Mouse (Mus musculus) lung, postnatal 0 days (tissue): ENCODE data around the gene Gprc5b.

ENCODE experiments used
- CTCF ChIP-seq: IDR thresholded peaks from 2 replicates; pipeline ENCODE4 v1.5.1; 2016; ENCODE audit warnings: antibody characterized with exemption, mild to moderate bottlenecking
- EP300 ChIP-seq: IDR thresholded peaks from 2 replicates; pipeline ENCODE4 v1.6.1; 2016; ENCODE audit warnings: antibody characterized with exemption, mild to moderate bottlenecking, control low read depth

DNA sequence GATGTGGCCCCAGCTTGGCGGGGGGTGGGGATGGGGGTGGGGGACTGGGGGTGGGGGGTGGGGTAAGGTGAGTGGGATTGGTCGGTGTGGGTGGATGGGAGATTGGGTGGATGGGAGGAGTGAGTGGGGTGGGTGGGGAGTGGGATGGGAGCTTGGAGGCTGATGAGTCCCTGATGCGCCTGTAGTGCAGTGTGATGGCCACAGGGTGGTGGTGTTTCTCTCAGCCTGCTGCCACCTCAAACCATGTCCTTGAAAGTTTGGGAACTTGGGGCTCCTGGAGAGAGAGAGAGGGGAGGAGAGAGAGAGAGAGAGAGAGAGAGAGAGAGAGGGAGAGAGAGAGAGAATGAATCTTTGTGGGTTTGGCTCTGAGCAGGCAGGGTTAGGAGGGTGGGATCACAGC lies 20.7 kb upstream of the Gprc5b start:
- peak; percentile 65 for TF ChIP-seq CTCF
- TF ChIP-seq EP300: no peak
